Mouse (Mus musculus) liver, postnatal 0 days (tissue): ENCODE data around the gene 2510009E07Rik. TPM values are rescaled to one million over a fixed set of nuclear protein-coding genes. Genes with fewer than 3 reads are reported as not detected.
A peak's percentile ranks its signal among the peaks of the same experiment; 100 is the strongest.

ENCODE experiments used
- ATAC-seq: fragments of 200-750 bp; cut with Nextera tagmentation; 2 replicates; pipeline ENCODE4 v1.8.0; 2017; ENCODE audit warnings: mild to moderate bottlenecking, moderate library complexity
- DNase-seq: peaks from one replicate; pipeline ENCODE4 v3.0.0-alpha.2; 2016
- H3K27ac ChIP-seq: fragments of 300-500 bp; sonication (generic); 2 replicates; pipeline ENCODE4 v1.5.1; 2014; ENCODE audit warnings: antibody characterized with exemption, moderate library complexity, mild to moderate bottlenecking, low read depth
- H3K27me3 ChIP-seq: fragments of 300-500 bp; sonication (generic); 2 replicates; pipeline ENCODE4 v1.6.1; 2014; ENCODE audit warnings: low read length, control low read depth, mixed read lengths; ENCODE audit not compliant: insufficient read depth
- H3K36me3 ChIP-seq: fragments of 300-500 bp; sonication (generic); replicated peaks from 2 replicates; pipeline ENCODE4 v1.6.1; 2014; ENCODE audit warnings: mild to moderate bottlenecking, control low read depth, low read length, moderate library complexity, mixed read lengths; ENCODE audit not compliant: insufficient read depth
- H3K4me1 ChIP-seq: fragments of 300-500 bp; sonication (generic); 2 replicates; pipeline ENCODE4 v1.6.1; 2014; ENCODE audit warnings: antibody characterized with exemption, mild to moderate bottlenecking, control low read depth; ENCODE audit not compliant: insufficient read depth
- H3K4me2 ChIP-seq: fragments of 300-500 bp; sonication (generic); 2 replicates; pipeline ENCODE4 v1.6.1; 2014; ENCODE audit warnings: low read depth, mild to moderate bottlenecking, low read length, moderate library complexity, mixed read lengths
- H3K4me3 ChIP-seq: fragments of 300-500 bp; sonication (generic); 2 replicates; pipeline ENCODE4 v1.5.1; 2014; ENCODE audit warnings: low read depth, low read length
- H3K9ac ChIP-seq: fragments of 300-500 bp; sonication (generic); replicated peaks from 2 replicates; pipeline ENCODE4 v1.6.1; 2014; ENCODE audit warnings: mild to moderate bottlenecking, moderate library complexity
- H3K9me3 ChIP-seq: fragments of 300-500 bp; sonication (generic); 2 replicates; pipeline ENCODE4 v1.6.1; 2016; ENCODE audit warnings: mild to moderate bottlenecking, control low read depth, low read length, mixed read lengths
- CTCF ChIP-seq: sonication (generic); IDR thresholded peaks from 2 replicates; pipeline ENCODE4 v1.5.1; 2016; ENCODE audit warnings: antibody characterized with exemption, low read depth
- EP300 ChIP-seq: IDR thresholded peaks from 2 replicates; pipeline ENCODE4 v1.6.1; 2016; ENCODE audit warnings: antibody characterized with exemption, low read depth, mild to moderate bottlenecking
- WGBS: fragments of 180-500 bp; shearing (Covaris S2); extraction: QIAGEN DNeasy Blood & Tissue Kit; methylation state at CpG from one replicate; pipeline ENCODE4 v1.1.7; 2014; ENCODE audit not compliant: insufficient replicate concordance; 5-methylcytosine and 5-hydroxymethylcytosine counted together
- polyA plus RNA-seq: library from polyadenylated mRNA; unstranded; fragments of >200 nt; fragmentation: Nextera tagmentation; extraction: Ambion mirVana; gene quantifications from 2 replicates; pipeline ENCODE4 v1.2.1, GENCODE M21; 2015

Gene 2510009E07Rik
- polyA plus RNA-seq, 1 experiment from 2014 or later = 3.5 TPM

- Histone ChIP-seq H3K4me3 (peak overlapping the region; percentile 9; the same call in 1 of the 2 replicates), H3K4me1 (no peaks in the 10 kb centered on the region), H3K27me3 (no peaks in the 10 kb centered on the region), H3K36me3 (no peaks in the 10 kb centered on the region), H3K4me2 (peak overlapping the region; percentile 49), H3K27ac (no peak overlapping the region), H3K9me3 (no peaks in the 10 kb centered on the region), H3K9ac (peak overlapping the region; percentile 5; the same call in 1 of the 2 replicates)
- peak; percentile 65 for DNase-seq
- WGBS = 39% methylated on average over 10 of the region's 10 CpGs
- ATAC-seq = peak; percentile 36; the same call in 1 of the 2 replicates
- peak; percentile 88 for TF ChIP-seq CTCF
- no peak for TF ChIP-seq EP300
Observed at GRCm38 (mm10) chr16:21727897-21728364, 33.5 kb upstream of the 2510009E07Rik start.

- Histone ChIP-seq H3K4me2 (no peak overlapping the region), H3K9ac (no peak overlapping the region), H3K4me3 (no peak overlapping the region), H3K27me3 (no peaks in the 10 kb centered on the region), H3K9me3 (no peaks in the 10 kb centered on the region), H3K4me1 (no peaks in the 10 kb centered on the region), H3K27ac (no peak overlapping the region), H3K36me3 (no peaks in the 10 kb centered on the region)
- DNase-seq = no peak
- no peak for TF ChIP-seq EP300
- TF ChIP-seq CTCF = no peak
- WGBS = 86% methylated on average over 3 of the region's 3 CpGs
- no peak for ATAC-seq
Observed at GRCm38 (mm10) chr16:21727421-21727820, 33.0 kb upstream of the 2510009E07Rik start.

GRCm38 (mm10) chr16:21724261-21724660, 29.8 kb upstream of the 2510009E07Rik start:
- H3K27me3 ChIP-seq = no peaks in the 10 kb centered on the region
- no peak overlapping the region for H3K4me2 ChIP-seq
- H3K4me3 ChIP-seq = no peak overlapping the region
- DNase-seq = no peak
- no peak for TF ChIP-seq EP300
- no peak for TF ChIP-seq CTCF
- H3K9ac ChIP-seq = no peak overlapping the region
- H3K4me1 ChIP-seq = peaks cover 5% of the 10 kb centered on the region; the same call in 1 of the 2 replicates
- H3K27ac ChIP-seq = no peak overlapping the region
- ATAC-seq = no peak
- H3K36me3 ChIP-seq = no peaks in the 10 kb centered on the region
- no peaks in the 10 kb centered on the region for H3K9me3 ChIP-seq
- WGBS = 81% methylated on average over 1 of the region's 1 CpGs

- Histone ChIP-seq H3K9ac (no peak overlapping the region), H3K27me3 (no peaks in the 10 kb centered on the region), H3K4me2 (no peak overlapping the region), H3K36me3 (no peaks in the 10 kb centered on the region), H3K9me3 (no peaks in the 10 kb centered on the region), H3K4me3 (no peak overlapping the region), H3K4me1 (peaks cover 5% of the 10 kb centered on the region; the same call in 1 of the 2 replicates), H3K27ac (no peak overlapping the region)
- ATAC-seq = peak; percentile 64
- WGBS = 57% methylated on average over 7 of the region's 7 CpGs
- DNase-seq = no peak
- TF ChIP-seq EP300 (no peak), CTCF (no peak)
Observed at GRCm38 (mm10) chr16:21719770-21720169, 25.3 kb upstream of the 2510009E07Rik start.

GRCm38 (mm10) chr16:21714516-21714915, 20.1 kb upstream of the 2510009E07Rik start:
- no peaks in the 10 kb centered on the region for H3K36me3 ChIP-seq
- no peak overlapping the region for H3K9ac ChIP-seq
- no peak overlapping the region for H3K4me3 ChIP-seq
- WGBS = 80% methylated on average over 10 of the region's 10 CpGs
- H3K27ac ChIP-seq = no peak overlapping the region
- no peak overlapping the region for H3K4me2 ChIP-seq
- H3K27me3 ChIP-seq = no peaks in the 10 kb centered on the region
- no peaks in the 10 kb centered on the region for H3K9me3 ChIP-seq
- TF ChIP-seq EP300 = no peak
- TF ChIP-seq CTCF = no peak
- DNase-seq (no peak), ATAC-seq (no peak)
- no peaks in the 10 kb centered on the region for H3K4me1 ChIP-seq

GRCm38 (mm10) chr16:21710321-21710720, 15.9 kb upstream of the 2510009E07Rik start:
- no peaks in the 10 kb centered on the region for H3K27me3 ChIP-seq
- 47% methylated on average over 2 of the region's 2 CpGs for WGBS
- no peaks in the 10 kb centered on the region for H3K36me3 ChIP-seq
- no peak overlapping the region for H3K27ac ChIP-seq
- ATAC-seq (no peak), DNase-seq (no peak)
- H3K9ac ChIP-seq = no peak overlapping the region
- TF ChIP-seq CTCF (no peak), EP300 (no peak)
- H3K4me2 ChIP-seq = no peak overlapping the region
- H3K9me3 ChIP-seq = no peaks in the 10 kb centered on the region
- H3K4me3 ChIP-seq = no peak overlapping the region
- H3K4me1 ChIP-seq = no peaks in the 10 kb centered on the region
